Mouse (Mus musculus) kidney, postnatal 14 days (tissue): ENCODE data around the gene Cdhr2.

Source experiments
- DNase-seq: peaks from one replicate; pipeline ENCODE4 v3.0.0; 2022; ENCODE audit warnings: mixed read lengths

Gene Cdhr2

DNA sequence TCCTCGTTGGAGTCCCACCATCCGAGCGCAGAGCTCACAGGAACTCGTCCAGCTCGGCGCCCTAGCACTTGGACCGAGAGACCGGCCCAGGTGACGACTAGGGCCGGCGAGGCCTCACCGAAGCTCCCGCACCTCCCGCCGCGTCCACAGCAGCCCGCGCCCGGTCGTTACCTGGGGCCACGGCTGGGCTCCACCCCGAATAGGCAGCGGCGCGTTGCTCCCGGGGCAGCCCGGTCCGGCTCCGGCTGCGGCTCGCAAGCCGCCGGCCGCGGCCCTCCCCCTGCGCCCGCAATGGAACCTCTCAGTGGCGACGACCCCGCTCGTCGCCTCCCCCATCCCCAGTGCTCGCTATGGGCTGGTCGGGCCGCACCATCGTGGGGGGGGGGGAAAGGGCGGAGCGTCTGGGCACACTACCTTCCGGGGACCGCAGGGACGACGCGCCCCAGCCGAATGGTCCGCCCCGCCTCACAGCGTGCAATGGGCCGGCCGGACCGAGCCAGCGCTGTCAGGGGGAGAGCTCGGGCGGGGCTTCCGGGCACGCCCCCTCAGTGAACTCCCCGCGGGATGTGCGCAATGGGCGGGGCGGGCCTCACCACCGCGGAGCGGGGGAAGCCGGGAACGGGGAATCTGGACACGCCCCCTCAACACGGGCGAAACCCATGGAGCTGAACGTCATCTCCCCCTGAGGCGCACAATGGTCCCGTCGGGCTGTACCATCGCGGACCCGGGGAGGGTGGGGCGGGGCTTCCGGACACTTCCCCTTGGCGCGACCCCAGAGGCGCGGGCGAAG, 7.5 kb upstream of the Cdhr2 start, which contains the start of gene Rnf44:
TSS of gene Rnf44 (minus strand) at position 350 of the 790 bp plus-strand sequence.
- peak; percentile 100 for DNase-seq

DNA sequence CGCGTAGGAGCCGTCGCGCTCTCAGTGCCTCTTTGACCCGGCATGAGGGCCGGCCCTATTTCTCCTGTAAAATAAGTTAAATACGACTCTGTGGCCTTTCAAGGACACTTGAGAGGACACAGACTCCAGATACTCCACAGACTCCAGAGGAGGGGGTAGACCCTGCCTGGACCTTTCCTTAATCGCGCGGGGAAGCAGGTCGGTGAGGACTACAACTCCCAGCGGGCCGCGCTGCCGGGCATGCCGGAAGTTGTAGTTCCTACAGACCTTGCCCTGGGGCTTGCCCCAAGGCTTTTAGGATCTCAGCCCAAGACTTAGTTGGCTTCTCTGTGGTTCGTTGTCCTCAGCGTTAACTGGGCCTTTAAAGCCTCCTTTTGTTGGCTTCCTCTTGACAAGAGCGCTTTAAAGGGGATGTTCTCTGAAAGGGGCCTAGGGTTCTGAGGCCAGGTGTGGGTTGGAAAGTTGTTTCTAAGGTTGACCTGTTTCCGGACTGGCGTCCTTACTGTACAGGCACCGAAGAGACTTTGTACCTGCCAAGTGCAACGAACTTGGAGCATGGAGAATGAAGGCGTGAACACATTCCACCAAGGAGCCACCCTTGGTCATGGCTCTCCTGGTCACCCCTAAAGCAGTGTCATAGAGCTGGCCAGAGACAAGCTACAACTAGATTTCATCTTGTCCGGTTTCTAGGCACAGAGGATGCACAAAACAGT, 6.8 kb upstream of the Cdhr2 start:
- no peak for DNase-seq

DNA sequence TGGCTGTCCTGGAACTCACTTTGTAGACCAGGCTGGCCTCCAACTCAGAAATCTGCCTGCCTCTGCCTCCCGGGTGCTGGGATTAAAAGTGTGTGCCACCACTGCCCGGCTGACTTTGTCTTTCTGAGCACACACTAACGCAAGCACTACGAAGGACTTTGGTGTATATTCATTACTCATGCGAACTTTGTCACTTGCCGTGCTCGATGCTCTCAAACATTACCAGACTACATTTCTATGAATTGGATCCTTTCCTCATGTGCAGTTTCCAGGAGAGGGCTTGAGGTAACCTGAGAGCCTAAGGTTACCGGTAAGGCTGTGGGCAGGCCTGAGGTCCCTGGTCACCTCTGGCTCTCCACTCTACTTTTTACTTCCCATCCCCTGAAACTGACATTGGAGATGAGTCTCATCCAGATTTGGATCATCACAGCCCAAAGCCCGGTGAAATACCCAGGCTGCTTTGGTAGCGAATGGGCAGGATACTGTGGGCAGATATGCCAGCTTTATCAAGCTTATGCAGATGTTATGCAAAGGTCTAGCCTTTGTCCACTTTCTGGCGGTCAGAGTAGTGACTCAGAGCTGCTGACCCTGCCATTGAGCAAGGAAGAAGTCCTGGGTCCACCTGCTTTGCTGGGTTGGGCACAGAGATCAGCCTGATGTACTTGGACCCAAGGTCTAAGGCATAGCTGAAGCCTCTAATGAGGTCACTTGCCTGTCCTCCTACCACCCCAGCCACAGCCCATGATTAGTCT, 5.6 kb upstream of the Cdhr2 start:
- no peak for DNase-seq

DNA sequence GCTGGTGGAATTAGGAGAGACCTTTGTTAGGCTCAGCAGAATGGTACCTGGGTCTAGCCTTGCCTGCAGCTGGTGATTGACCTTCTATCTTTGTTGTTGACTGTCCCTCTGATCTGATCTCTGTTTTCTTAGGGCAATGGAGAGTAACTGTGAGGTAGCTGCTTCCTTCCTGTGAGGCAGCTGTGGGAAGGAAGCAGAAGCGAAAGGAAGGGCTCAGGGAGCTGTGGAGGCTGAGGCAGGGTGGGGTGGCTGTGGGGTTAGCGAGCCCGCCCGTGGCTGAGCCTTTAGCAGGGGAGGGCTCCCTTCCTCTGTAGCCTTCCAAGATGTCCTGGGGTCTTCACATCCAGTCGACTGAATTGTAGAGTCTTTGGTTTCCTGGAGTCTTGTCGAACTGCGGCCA, 1.2 kb downstream of the Cdhr2 start:
- no peak for DNase-seq

DNA sequence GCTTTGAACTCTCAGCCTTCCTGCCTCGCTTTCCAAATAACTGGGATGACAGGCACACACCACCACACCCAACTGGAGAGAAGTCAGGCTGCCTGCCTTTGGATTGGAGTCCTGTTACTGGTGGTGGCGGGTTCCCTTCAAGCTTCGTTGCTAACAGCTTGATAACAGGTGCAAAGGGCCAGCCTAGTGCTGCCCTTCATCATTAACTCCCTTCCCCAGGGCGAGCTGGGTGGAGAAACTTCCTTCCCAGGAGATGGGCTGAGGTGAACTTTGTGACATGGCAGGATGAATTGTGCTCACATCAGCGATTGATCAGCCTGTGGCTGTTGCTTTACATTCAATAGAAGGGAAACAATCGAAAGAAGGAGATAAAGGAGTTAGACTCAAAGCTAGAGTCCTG, 3.6 kb downstream of the Cdhr2 start:
- no peak for DNase-seq

DNA sequence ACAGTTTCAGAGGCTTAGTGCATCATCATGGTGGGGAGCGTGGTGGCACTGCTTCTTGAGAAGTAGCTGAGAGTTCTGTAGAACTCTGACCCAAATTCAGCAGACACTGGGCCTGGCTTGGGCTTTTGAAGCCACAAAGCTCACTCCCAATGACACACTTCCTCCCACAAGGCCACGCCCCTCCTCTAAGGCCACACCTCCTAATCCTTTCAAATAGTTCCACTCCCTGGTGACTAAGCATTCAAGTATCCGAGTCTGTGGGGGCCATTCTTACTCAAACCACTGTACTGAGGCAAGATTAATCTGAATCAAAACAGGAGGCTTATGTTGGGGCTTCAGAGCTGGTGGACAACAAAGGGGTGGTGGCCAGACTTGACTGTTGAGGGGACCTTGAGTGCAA, 9.6 kb downstream of the Cdhr2 start:
- no peak for DNase-seq

DNA sequence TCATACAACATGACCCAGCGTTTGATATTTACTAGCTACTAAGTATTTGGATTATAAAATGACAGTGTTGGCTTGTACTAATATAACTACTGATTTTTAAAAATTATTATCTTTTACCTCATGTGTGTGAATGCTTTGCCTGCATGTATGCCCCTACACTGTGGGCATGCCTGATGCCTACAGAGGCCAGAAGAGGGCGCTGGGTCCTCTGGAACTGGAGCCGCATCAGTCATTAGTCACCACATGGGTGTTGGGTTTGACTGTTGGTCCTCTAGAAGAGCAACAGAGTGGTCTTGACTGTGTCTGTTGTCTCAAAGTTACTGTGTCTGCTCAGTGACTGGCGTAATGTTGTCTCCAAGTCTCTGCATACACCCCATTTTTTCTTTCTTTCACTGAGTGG, 13.1 kb downstream of the Cdhr2 start:
- no peak for DNase-seq

DNA sequence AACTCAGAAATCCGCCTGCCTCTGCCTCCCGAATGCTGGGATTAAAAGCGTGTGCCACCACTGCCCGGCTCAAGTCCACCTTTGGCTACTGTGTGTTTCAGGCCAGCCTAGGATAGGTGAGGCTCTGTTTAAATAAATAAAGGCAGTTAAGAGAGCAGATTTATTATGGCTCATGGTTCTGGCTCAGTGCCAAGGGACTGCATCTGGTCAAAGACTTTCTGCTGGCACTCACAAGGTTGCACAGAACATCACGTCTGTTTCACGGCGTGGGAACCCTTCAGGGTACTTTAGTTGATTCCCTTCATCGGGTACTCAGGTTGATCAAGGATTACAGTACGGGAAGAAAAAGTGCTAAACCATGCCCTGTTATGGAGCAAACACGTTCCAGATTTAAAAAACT, 13.7 kb downstream of the Cdhr2 start:
- DNase-seq = no peak

DNA sequence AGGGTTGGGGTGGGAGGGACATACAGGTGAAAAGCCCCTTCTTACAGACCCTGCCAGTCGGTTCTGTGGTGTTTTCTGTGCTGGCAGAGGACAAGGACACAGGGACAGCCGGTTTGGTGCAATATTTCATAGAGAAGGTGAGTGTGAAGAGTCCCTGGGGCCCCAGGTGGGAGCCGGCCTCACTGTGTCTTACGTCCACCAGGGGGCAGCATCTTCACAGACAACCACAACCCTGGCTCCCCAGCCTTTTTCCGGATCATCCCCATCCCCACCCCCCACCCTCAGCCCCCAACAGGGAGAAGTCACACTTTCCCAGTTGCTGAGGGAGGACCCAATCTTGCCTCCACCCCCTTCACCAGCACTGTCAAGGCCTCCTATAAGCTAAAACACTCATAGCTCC, 15.7 kb downstream of the Cdhr2 start:
- peak; percentile 38 for DNase-seq

DNA sequence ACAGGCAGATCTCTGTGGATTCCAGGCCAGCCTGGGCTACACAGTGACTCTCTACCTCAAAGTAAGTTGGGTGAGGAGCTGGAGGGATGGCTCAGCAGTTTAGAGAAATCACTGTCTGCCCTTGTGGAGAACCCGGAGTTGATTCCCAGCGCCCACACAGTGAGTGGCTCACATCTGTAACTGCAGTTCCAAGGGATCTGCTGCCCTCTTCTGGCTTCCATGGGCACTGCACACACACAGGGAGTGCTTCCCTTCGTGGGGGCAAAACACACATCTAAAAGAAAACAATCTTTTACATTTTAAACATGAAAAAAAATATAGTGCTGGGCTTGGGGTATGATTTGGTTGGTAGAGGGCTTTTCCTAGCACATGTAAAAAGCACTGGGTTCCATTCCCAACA, 21.9 kb downstream of the Cdhr2 start:
- DNase-seq = no peak

DNA sequence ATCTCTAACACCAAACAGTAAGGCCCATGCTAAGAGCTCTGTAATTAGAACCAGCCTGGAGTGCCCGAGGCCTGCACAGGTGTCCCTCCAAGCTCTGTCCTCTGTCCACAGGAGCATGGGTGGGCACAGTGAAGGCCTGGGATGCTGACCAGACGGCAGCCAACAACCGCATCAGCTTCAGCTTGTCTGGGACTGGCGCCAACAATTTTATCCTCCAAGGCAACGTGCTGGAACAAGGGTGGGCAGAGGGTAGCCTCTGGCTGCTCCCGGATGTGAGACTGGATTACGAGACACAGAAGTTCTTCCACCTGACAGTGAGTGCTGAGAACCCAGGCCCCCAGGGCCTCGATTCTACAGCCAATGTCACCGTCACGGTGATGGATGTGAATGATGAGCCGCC, 24.9 kb downstream of the Cdhr2 start:
- DNase-seq = no peak

DNA sequence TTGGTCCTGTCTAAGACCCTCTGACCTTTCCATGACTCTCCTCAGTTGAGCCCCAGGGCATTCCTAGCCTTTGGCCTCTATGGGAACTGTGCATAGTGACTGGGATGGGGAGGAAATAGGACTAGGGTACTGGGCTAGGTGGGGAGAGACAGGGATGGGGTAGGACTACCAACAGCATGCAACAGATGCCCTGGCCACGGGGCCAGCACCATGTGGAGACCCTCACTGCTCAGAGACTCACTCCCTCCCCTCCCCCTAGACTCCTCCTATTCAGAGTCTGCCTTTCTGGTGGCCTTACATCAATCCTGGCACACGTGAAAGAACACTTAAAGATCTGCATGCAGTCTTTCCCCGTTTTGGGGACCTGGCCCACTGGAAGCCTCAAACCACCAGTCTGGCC, 35.7 kb downstream of the Cdhr2 start:
- DNase-seq = no peak

DNA sequence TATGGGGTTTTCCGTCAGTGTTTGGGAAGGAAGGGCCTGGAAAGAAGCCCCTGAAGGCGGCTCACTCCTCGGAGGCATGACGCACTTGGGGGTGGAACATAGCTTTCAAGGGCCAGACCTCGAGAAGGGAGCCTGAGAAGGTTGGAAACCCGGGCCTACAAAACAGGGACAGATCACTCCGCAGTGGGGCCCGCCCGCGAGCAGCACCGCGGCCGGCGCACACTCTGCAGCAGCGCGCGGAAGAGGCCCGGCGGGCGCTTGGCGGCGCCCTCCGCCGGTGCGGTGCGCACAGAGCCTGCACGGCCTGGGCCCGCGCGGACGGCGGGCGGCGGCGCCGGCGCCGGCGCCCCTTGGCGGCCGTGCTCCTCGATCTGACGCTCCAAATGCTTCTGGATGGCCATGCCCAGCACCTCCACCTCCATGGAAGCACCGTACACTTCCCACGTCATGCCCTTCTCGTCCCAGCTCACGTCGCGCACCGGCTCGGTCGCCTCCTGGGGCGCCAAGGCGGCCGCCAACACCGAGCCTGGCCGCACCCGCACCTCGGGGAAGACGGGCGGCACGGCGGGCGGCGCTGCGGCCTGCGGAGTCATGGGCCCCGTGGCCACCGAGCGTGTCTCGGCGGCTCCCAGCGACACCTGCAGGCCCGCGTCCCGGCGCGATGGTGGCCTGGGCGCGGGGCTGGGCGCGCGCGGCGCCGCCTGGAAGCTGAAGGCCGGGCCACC, 36.4 kb downstream of the Cdhr2 start:
- peak; percentile 22 for DNase-seq

DNA sequence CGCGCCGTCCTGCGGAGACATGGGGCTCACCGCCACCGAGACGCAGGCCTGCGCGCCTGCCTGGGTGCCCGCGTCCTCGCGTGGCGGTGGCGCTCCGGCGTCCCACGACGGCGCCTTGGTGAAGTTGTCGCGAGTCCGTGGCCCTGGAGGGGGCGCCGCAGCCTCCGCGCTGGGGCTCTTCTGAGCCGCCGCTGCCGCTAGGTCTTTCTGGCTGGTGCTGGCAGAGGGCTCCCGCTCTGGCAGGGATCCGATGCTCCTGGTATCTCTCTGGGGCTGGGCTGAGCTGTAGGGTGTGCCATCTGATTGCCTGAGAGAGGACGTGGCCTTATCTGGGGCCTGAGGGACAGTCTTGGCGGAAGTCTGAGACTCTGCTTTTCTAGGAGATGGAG, 36.9 kb downstream of the Cdhr2 start:
- DNase-seq = no peak

DNA sequence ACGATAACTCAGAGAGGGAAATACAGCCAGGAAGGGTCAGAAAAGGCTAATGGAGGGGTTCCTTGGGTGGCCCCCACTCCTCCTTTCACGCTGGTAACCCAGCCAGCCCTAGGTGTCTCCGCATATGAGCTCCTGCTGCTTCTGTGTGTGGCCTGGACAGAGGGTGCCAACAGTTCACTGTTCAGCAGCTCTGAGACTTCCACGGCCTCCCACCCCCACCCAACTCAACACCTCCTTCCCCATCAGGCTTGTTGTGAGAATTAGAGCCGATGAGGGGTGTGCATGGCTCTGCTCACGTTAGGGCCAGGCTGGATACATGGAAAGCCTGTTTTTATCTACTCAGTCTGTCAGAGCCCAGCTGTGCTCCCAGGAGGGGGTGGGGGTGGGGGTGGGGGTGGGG, 44.8 kb downstream of the Cdhr2 start:
- no peak for DNase-seq

DNA sequence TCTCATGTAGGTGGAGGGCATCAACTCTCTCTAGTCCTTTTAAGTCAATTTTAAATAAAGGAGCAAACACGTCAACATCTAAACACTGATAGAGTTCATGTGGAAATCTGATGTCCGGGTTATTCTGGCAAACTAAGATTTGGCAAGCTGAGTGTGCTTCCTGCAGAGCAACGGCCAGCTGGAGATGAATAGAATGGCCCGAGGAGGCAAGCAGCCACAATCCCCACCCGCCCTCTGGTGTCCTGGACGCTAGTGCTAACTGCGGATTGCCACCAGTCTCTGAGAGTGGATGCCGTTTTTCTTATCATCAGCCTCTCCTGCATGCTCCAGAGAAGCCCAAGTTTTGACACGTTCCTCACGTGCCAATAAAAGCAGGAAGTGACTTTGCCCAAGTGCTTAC, 45.6 kb downstream of the Cdhr2 start:
- no peak for DNase-seq

DNA sequence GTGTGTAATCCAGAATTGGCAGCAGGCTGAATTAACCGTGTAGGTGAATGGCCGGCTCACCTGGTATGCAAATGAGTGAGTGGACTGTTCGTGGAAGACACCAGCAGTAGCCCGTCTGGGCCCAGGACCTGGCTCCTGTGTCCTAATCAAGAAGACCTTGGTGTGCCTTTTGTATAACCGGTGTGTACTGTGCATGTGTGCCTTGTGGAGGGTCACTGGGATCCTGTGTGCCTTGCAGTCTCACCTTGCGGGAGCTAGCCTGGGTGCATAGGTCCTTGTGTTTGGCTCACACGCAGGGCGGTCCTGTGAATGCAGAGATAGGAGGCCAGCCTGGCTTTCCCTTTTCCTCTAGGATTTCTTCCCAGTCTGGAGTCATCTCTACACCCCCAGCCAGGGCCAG, 46.9 kb downstream of the Cdhr2 start:
- DNase-seq = no peak

DNA sequence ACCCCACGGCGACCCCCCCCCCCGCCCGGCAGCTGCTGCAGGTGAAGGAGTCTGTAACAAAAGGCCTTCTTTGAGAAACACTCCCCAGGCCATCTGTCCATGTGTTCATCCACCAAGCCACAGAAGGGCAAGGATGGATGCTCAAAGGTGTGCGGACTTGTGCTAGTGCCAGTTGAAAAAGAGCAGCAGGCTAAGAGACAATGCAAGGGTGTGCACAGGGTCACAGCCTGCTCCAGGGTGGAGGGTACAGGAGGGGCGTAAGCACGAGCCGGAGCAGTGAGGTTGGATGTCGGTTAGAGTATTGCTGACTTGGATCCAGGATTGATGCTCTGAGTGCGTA, 47.4 kb downstream of the Cdhr2 start:
- no peak for DNase-seq

DNA sequence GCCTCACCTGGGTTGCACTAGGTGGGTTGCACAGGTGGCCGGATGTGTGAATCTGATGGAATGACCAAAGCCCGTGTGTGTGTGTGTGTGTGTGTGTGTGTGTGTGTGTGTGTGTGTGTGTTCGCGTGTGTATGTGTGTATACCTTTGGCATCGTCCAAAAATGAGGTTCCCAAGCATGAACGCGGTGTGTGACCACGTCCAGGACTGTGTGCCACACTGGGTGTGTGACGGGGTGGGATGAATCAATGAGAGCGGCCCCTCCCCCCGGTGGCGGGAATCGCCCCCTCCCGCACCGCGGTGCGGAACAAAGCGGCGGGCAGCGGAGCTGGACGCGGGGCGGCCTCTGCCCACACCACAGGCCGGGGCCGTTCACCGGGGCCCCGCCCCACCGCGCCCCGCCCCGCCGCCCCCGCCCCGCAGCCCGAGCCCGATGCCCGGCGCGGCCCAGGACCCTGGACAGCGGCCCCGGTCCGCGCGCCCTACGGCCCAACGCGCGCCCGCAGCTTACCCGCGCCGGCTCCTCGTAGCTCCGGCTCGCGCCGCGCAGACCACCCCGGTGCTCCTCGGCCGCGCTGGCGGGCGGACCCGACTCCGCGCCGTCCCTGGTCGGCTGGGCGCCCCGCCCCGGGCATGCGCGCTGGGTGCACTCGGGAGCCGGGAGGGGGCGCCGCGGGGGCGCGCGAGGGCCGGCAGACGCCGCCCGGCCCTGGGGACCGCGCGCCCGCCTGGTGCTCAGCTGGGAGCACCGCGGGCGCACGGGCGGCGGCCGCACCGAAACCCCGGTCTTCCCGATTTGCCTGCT, 48.0 kb downstream of the Cdhr2 start:
- DNase-seq = peak; percentile 60

DNA sequence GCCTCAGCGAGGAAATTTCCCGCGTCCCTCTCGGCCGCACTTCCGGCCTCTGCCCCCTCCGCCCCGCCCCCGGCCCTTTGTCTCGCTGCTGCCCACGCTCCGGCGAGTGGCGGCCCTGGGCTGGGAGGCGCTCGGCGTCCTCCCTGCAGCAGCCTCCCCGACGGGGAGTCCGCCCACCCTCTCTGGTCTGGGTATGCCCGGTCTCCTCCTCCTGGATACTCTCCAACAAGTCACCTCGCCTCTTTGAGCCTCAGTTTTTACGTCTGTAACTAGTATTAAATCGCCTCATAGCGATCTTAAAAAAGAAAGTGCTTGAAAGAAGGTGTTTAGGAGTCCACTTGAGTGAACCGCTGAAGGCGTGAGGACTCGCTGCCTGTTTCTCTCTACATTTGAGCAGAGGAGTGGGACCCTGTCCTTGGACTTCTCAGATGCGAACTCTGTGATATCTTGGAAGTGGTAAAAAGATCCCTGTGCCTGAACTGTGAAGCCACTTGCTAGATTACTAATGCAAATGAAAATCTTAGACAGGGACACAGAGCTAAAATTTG, 48.7 kb downstream of the Cdhr2 start, which contains the start of gene Gprin1:
TSS of gene Gprin1 (minus strand) at position 11 of the 548 bp plus-strand sequence.
- no peak for DNase-seq

DNA sequence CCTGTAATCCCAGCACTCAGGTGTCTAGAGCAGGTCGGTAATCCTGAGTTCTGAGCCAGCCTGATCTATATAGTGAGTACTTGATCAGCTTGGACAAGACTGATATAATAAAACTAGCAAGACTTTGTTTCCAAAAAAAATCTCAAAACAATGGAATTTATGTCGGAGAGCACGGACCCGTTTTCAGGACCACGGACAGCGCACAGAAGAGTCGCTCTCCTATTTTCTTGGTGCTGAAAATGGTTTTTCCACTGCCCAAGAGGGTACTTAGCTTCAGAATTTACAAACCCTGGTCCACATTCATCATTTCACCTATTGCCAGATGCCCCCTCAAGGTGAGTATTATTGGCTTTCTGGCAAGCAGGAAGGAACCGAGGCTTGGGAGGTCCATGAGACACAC, 49.4 kb downstream of the Cdhr2 start:
- DNase-seq = peak; percentile 39

DNA sequence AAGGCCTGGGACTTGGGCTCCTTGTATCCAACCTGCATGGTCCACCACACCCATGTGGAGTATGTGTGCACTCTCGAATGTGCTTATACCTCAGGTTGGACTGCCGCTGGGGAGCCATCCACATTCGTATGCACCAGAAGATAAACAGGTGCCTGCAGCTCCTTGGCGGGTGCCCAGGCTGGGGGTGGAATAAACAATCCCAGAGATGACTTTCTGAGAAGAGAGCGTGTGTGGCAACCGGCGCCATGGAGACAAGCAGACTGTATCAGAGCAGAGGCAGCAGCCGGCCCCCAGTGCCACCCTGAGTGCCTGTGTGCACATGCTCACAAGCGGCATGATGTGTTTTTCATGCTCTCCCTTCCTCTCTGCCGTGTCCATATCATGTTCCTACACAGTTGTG, 51.4 kb downstream of the Cdhr2 start:
- no peak for DNase-seq
